Mouse (Mus musculus) kidney, postnatal 14 days (tissue): ENCODE data around the gene Pnkd.
"Not testable (repeated sequence)": the region's sequence is repeated elsewhere in the genome, so short reads cannot be mapped to it uniquely, and the experiment has no call there.

Source experiments
- DNase-seq: peaks from one replicate; pipeline ENCODE4 v3.0.0; 2022; ENCODE audit warnings: mixed read lengths

The Pnkd gene

DNA sequence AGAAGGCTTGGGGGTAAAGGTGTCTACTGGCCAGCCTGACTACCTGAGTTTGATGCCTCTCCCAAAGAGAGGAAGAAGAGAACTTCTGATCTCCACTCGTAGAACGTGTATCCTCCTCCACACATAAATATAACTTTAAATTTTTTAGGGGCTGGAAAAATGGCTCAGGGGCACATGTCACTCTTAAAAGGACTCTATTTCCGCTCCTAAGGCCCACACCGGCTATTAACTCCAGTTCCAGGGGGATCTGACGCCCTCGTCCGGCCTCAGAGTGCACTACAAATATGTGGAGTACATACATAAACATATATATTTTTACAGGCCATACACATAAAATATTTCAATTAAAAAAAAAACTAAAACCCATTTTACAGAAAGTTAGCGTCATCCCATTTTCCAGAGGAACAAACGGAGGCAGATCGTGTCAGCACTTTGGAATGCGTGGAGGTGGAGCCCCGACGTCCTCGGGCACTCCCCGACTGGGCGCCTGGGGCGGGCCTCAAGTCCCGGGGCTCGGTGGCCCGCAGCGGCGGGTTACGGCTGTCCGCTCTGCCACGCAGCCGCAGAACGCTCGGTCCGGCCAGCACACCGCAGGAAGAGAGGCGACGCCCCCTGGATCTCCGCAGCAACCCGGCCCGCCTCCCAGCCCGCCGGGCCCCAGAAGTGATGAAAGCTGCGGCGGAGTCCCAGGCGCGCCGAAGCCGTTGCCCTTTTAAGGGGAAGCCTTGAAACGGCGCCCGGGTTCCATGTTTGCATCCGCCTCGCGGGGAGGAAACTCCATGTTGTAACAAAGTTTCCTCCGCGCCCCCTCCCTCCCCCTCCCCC is 106.4 kb downstream of the Pnkd start, which contains the start of gene Ctdsp1:
TSS of gene Ctdsp1 (plus strand) at position 586 of the 825 bp plus-strand sequence.
- peak; percentile 99 for DNase-seq

DNA sequence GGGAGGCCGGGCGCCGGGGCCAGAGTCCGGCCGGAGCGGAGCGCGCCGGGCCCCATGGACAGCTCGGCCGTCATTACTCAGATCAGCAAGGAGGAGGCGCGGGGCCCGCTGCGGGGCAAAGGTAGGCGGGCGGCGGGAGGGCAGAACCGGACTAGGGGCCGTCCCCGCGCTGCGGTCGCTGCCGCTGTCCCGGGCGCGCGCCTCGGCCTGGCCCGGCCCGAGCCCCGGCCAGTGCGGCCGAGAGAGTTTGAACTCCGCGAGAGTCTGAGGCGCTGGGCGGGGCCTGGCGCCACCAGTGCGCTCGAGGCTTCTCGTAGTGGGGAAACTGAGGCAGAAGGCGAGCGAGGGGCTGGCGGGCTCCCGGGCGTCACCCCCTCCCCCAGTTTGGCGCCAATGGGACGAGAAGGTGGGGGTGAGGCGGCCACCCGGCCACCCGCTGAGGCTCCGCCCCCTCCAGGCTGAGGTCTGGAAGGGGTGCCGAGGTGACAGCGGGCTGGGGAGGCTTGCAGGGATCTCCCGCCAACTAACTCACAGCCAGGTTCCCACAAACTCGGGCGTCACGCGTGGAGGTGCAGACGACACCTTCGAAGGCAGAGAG is 107.2 kb downstream of the Pnkd start:
- DNase-seq = peak; percentile 90

DNA sequence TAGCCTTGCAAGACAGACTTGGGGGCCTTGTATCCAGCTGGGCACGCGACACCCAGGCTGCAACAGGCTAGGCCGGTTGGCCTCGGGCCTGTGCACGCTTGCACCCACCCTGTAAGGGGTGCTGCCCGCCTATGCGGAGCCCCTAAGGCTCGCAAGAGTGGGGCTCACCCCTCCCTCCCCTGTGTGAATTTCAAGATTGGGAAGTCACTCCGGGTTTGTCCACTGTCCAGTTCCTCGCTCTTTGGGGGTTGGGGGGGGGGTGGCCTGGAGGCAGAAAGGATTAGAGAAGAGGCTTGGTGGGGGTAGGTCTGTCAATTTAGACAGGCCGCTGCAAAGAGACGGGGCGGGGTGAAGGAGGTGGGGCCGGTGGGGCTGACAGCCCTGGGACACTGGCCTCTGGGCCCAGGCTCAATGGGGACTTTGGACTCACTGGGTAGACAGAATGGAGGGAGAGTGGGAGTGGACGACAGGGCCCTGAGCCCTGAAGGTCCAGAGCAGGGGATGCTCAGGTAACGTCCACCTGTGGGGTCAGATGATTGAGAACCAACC is 107.8 kb downstream of the Pnkd start:
- DNase-seq = peak; percentile 83

DNA sequence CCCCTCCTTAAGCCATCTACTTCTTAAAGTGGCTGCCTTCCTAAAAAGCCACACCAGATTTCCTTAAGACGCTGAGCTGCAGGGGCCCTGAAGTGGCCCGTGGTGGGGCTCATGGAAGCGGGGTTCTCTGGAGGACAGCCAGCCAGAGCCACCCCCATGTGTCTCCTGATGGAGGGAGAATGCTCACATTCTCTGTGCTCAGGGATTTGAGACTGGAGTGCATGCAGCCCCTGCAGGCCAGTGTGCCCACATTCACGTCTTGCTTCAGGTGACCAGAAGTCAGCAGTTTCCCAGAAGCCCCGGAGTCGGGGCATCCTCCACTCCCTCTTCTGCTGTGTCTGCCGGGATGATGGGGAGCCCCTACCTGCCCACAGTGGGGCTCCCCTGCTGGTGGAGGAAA is 108.3 kb downstream of the Pnkd start:
- DNase-seq = no peak

DNA sequence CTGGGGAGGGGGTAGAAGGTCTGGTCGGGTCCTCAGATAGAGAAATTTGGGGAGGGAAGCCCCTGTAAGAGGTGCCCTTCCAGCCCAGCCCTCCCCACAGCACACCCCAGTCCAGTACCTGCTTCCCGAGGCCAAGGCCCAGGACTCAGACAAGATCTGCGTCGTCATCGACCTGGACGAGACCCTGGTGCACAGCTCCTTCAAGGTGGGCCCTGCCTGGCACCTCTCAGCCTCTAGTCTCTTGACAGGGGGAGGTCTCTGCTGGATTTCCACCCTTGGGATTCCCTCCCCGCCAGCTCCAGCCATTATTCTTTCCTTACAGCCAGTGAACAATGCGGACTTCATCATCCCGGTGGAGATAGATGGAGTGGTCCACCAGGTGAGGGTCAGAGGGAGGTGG is 109.0 kb downstream of the Pnkd start:
- no peak for DNase-seq

DNA sequence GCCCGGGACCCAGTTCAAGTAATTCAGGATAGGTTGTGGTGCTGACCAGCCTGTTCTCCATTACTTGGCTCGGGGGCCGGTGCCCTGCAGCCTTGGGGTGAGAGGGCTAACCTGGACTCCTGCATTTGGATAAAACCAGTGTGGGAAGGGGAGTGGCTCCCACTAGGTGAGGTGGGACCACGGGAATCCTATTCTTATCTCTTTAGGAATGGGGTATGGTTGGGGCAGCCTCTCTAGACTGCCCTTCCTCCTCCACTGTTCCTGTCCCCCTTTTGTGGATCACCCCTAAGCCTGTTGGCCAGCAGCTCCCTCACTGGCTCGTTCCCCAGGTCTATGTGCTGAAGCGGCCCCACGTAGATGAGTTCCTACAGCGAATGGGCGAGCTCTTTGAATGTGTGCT is 109.6 kb downstream of the Pnkd start:
- no peak for DNase-seq

DNA sequence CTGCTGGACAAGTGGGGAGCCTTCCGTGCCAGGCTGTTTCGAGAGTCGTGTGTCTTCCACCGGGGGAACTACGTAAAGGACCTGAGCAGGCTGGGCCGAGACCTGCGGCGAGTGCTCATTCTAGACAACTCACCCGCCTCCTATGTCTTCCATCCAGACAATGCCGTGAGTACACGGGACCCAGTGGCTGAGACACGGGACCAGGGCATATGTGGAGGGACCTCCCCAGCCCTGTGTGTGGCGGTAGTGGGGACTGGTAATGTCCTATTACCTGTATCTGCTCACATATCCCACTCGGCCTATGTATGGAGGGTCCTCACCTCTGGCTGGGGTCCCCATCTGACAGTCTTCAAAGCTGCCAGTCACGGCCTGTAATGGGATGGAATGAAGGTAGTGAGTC is 110.1 kb downstream of the Pnkd start:
- no peak for DNase-seq

DNA sequence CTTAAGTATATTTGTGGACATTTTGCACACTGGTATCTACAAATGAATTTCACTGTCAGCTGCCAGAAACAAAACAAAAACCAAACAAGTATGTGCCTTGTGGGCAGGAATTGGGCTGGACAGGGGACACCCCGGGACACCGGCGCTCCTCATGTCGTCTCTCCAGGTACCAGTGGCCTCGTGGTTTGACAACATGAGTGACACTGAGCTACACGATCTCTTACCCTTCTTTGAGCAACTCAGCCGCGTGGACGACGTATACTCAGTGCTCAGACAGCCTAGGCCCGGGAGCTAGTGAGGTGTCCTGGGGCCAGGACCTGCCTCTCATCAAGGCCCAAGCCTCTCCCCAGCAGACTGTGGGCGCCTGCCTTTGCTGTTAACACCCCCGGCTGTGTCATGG is 110.6 kb downstream of the Pnkd start:
- DNase-seq = no peak

DNA sequence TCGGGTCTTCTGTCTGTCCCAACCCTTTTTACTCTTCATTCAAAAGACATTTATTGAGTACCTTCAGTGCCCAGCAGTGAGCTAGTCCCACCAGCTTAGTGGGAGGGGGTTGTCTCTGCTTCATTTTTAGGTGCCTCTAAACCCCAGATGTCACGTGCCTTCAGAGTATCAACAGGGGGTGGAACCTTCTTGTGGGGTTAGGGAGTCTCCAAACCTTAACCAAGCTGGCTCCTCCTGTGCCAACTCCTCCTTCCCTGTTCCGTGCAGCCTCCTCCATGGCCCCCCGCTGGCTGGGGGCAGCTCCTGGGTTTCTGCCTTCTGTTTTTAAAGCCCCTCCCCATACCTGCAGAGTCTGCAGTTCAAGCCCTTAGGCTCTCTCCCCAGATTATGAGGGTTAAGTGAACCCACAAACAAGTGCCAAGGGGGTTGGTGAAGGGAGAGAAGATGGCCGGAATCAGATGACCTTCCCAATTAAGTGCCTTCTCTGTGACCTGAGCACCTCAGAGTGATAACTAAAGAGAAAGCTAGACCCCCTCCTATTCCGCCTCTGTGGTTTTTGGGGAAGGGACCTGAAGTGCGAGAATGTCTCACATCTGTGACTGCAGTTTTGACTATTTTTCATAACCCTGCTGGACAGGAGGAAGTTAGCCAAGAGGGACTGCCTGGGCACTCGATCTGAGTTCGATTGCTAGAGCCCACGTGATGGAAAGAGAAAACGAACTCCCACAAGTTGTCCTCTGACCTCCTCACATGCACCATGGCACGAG is 111.9 kb downstream of the Pnkd start:
- DNase-seq = not testable (repeated sequence)

DNA sequence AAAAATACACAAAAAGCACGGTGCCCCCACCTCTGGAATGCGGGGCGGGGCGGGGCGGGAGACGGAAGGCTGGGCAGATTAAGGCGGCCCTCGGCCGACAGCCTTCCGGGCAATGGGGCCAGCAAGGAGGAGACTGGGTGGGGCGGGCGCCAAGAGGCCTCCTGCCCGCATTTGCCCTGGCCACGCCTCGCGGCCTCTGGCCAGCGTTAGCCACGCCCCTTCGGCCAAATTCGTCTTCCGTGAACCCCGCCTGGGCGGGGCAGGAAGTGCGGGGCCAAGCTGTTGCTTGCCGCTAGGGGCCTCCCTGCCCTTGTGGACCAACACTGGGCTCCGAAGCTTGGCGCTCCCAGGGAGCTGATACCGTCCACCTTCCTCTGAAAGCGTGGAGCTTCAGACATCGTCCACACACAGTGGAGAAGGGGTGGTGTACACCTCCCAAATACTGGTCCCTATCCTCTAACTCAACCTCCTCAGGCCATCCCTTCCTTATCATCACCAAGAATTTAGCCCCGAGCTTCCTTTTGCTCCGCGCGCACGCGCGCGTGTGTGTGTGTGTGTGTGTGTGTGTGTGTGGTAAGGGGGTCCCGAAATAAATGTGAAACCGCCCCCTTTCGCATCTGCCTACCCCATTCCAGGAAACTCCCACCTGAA is 112.7 kb downstream of the Pnkd start:
- peak; percentile 100 for DNase-seq

DNA sequence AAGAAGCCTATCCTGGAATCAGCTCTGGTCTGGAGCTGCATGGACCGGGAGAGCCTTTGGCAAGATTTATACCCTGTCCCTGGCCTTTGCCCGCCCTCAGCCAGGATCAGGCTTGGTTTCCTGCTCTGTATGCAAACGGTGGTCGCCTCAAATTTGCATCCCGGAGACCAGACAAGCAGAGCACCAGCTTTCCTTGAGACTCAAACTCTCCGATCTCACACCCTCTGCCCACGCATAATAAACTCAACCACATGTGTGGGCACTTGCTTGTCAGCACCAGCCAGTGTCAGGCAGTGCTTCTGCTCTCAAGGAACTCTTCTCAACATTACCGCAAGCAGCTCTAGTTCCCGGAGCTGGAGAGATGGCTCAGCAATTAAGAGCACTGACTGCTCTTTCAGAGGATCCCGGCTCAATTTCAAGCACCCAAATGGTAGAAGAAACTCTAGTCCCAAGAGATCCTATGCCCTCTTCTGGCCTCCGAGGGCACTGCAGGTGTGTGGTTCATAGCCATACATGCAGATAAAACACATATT is 113.3 kb downstream of the Pnkd start:
- peak; percentile 81 for DNase-seq

DNA sequence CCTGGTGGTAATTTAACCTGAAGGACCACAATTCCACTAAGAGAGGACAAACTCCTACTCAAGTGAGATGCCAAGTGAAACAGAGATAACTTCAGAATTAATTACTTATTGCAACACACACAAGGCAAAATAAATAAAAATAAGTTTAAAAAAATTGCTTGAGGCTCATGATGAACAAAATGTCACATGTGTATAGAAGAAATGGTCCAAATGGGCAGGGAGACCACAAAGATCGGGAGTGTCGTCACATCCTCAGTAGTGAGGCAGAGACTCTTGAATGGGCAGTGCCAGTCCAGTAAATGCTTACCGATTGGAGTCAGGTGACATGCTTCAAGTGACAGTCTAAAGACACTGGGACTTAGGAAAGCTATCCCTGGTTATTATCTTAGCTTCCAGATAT is 115.8 kb downstream of the Pnkd start:
- no peak for DNase-seq

DNA sequence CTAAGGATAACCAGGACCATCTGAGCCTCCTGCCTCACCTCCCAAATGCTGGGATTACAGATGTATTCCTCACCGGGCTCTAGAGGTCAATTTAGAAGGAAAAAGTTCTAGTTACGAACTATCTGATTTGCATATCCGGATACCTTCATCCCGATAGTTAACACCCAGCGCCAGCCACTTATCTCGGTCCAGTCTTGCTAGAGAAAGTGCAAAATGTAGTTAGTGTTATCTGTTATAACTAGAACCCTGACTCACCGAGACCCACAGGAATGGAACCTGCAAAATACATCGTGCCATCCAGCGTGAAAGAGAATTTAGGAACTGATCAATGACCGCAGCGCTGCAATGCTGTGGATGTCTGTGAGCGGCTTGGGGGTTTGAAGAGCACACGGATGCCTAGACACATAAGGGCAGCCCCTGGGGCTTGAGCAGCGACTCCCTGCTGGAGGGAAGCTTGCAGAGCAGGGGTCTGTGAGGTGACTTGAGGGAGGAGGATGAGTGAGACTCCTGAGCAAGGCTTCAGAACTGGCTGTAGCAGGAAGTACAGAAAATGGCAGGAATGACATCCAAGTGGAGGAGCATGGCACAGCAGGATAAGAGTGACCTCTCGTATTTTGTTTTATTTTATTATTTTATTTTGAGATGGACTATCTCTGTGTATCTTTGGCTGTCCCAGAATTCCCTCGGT is 116.4 kb downstream of the Pnkd start:
- no peak for DNase-seq
